Mouse (Mus musculus): ENCODE measurements around the gene Cckbr. TPM values are rescaled to one million over a fixed set of nuclear protein-coding genes. Genes with fewer than 3 reads are reported as not detected.

Gene Cckbr
- polyA plus RNA-seq, 1 experiment: 0.42 TPM

GRCm38 (mm10) chr7:105497881-105498280, 72.3 kb downstream of the Cckbr start:
- no peak for DNase-seq (ENCODE audit: low read depth)

- no peak for DNase-seq (ENCODE audit: low read depth)
Observed at GRCm38 (mm10) chr7:105498854-105499492, 73.4 kb downstream of the Cckbr start.

DNA sequence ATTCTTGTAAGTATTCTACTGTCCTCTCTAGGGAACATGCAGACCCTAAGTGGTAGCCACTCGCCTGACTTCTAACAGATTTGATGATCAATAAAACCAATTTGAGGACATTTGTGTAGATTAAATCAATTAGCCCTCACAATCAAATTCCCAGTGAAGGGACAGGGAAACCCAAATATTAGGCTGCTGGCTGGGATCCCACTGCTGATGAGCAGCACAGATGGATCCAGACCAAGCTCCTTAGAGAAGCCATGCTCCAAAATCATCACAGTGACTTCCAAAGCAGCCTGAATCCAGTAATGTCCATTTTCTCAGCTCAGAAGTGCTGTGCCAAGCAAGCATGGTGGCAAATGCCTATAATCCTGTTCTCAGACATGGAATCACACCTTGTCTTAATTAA, 74.1 kb downstream of the Cckbr start:
- no peak for DNase-seq (ENCODE audit: low read depth)

GRCm38 (mm10) chr7:105501984-105502383, 76.5 kb downstream of the Cckbr start:
- DNase-seq (ENCODE audit: low read depth): no peak

DNA sequence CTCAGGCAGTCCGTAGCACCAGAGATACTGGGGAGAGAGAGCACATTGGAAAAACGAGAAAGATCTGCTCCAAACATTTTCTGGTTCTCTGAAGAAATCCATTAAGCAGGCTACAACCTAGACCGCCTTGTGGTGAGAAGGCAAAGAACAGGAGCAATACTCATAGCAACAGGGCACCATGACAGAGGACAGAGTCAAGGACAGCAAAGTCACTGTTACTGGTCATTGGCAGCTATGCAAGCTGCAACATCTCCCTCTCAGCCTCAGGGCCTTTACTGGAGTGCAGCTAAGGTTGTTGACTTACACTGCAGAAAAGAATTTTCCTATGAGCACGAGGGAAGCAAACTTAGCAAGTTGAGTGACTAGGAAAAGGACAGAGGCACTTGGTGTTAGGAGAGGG, 81.7 kb downstream of the Cckbr start:
- DNase-seq (ENCODE audit: low read depth): no peak

DNA sequence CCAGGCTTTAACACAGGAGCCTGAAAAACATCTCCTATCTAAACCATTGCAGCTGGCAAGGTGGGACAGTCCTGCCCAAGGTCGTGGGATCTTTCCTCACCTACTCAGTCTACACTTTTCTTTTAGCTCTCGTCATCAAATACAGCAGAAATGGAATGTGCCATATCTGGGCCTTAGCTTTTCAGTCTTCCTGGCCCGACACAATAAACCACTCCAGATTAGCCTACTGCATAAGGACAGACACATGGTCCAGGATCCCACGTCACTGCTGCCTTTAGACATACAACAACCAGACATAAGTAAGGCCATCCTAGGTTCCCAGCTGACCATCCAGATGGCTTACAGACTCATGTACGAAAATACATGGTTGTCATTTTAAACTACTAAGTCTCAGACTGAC, 84.6 kb downstream of the Cckbr start:
- DNase-seq (ENCODE audit: low read depth): no peak

DNA sequence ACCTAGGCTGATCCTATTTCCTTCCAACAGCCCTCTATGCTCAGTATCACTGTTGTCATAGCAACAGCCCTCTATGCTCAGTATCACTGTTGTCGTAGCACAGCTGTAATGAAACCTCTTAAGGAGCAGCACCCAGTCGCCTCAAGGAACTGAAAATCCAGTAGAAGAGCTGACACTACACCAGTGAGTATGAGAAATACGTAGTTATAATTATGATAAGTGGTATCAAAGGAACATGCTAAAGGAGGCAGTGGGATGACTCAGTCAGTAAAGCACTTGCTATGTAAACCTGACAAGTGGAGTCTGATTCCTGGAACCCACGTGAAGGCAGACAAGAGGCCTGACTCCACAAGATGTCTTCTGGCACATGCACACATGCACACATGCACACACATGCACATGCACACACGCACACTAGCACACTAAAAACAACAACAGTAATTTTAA, 88.3 kb downstream of the Cckbr start:
- no peak for DNase-seq (ENCODE audit: low read depth)

DNA sequence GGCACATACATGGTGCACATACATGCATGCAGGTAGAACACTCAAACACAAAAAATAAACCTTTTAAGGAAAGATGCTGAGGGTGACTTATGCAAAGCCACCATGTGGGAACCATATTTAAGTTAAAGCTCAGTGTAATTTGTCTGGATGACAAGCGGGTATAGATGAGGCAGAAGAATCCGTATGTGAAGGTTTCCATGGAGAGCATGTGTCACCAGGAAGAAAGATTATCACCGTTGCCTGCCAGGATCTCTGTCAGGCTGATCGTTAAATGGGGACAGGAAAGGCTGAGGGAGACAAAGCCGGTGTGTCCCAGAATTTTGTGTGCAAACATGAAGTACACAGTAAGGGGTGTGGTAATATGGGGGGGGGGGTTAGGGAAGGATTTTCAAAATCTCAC, 89.0 kb downstream of the Cckbr start:
- no peak for DNase-seq (ENCODE audit: low read depth)

- no peak for DNase-seq (ENCODE audit: low read depth)
Observed at GRCm38 (mm10) chr7:105515178-105515577, 89.6 kb downstream of the Cckbr start.

DNA sequence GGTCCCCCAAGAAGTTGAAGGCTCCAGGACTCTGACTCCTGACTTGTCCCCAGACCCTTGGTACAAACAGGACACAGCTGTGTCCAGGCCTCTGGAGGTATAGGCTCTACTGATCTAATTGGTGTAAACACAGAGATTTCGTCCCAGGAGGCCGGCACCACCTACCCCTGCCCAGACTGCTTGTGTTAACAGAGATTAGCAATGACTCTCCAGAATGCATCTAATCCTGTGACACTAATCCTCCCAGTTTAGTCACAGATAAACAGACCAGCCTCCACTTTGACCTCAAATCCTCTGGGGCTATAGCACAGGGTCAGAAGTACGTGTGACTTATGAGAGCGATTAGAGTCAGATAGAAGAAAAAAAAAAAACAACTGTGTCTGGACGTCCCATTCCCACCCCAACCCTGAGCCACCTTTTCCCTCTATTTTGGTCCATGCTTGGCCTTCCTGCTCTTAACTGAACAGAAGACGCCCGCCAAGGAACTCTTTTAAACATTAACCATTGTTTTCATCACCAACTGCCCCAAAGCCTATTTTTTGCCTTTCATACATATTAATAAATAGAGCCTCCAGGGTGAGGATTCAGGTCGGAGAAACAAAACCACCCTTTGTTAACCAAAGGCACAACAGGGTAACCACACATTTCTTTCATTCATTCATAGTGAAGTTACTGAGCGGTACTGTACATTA, 91.3 kb downstream of the Cckbr start:
- DNase-seq (ENCODE audit: low read depth): no peak

DNA sequence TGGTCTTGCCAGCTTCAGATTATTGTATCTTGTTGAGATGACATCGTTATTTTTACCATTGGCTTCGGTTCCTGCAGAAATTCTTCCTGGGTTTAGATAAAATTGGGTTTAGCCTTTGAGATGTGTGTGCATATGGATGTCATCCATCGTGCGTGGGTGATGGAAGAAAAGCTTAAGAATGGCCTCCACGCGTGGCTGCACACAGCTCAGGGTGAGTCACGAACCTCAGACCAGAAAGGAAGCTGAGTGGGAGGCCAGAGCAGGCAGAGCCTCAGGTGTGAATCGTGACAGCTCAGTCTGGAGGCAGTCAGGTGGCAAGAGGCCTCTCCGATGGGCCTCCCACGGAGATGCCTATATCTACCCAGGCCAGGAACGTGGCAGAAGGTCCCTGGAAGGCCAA, 93.8 kb downstream of the Cckbr start:
- DNase-seq (ENCODE audit: low read depth): no peak

- no peak for DNase-seq (ENCODE audit: low read depth)
Observed at GRCm38 (mm10) chr7:105519771-105520170, 94.2 kb downstream of the Cckbr start.

DNA sequence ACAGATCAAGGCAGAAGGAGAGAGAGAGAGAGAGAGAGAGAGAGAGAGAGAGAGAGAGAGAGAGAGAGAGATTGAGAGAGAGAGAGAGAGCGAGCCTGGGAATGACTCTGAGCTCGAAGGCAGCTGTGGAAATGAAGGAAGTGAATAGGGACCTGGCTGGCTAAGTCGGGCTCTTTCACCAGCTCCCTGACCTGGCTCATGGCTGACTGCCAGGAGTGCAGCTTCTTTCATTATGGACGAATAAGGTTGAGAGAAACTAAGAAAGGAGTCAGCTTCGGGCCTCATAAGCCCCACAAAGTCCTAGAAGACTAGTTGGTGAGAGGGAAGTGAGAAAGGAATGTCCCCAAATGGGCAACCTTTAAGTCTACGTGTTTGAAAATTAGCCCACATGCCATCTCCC, 94.7 kb downstream of the Cckbr start:
- no peak for DNase-seq (ENCODE audit: low read depth)

Other genes starting within 250 kb of the Cckbr start
- gene Olfr685, start 239.7 kb upstream of the Cckbr start, polyA plus RNA-seq (2012; rRNA removed): not detected in 2 replicates
- gene Olfr686, start 218.2 kb upstream of the Cckbr start, polyA plus RNA-seq (2012; rRNA removed): not detected in 2 replicates
- not detected in 2 replicates for gene Olfr688, start 137.6 kb upstream of the Cckbr start, polyA plus RNA-seq (2012; rRNA removed)
- not detected in 2 replicates for gene Olfr689, start 114.6 kb upstream of the Cckbr start, polyA plus RNA-seq (2012; rRNA removed)
- gene Olfr690, start 91.6 kb upstream of the Cckbr start, polyA plus RNA-seq (2012; rRNA removed): not detected in 2 replicates
- not detected in 2 replicates for gene Olfr691, start 83.5 kb upstream of the Cckbr start, polyA plus RNA-seq (2012; rRNA removed)
- not detected in 2 replicates for gene Olfr692, start 57.5 kb upstream of the Cckbr start, polyA plus RNA-seq (2012; rRNA removed)
- gene Gm5901, start 50.7 kb upstream of the Cckbr start, polyA plus RNA-seq (2012; rRNA removed): 1.2 and 1.3 TPM in 2 replicates
- gene Fam160a2, start 25.7 kb upstream of the Cckbr start, polyA plus RNA-seq (2012; rRNA removed): 49.3 and 50.2 TPM in 2 replicates
- gene Cnga4, start 21.2 kb upstream of the Cckbr start, polyA plus RNA-seq (2012; rRNA removed): 0.55 and 0.91 TPM in 2 replicates
- 136 and 260 TPM in 2 replicates for gene Cavin3, start 56.6 kb downstream of the Cckbr start, polyA plus RNA-seq (2012; rRNA removed)
- 70.7 and 84.7 TPM in 2 replicates for gene Smpd1, start 128.6 kb downstream of the Cckbr start, polyA plus RNA-seq (2012; rRNA removed)
- gene Apbb1, start 155.9 kb downstream of the Cckbr start, polyA plus RNA-seq (2012; rRNA removed): 22.7 and 22.8 TPM in 2 replicates
- 1.7 and 5.6 TPM in 2 replicates for gene Hpx, start 174.4 kb downstream of the Cckbr start, polyA plus RNA-seq (2012; rRNA removed)
- 52.2 and 52.6 TPM in 2 replicates for gene Trim3, start 207.8 kb downstream of the Cckbr start, polyA plus RNA-seq (2012; rRNA removed)
- 131 and 158 TPM in 2 replicates for gene Timm10b, start 214.3 kb downstream of the Cckbr start, polyA plus RNA-seq (2012; rRNA removed)
- 76.7 and 83.7 TPM in 2 replicates for gene Arfip2, start 214.7 kb downstream of the Cckbr start, polyA plus RNA-seq (2012; rRNA removed)
- gene Gm45799, start 214.8 kb downstream of the Cckbr start, polyA plus RNA-seq (2012; rRNA removed): 118 and 194 TPM in 2 replicates
- gene Dnhd1, start 225.1 kb downstream of the Cckbr start, polyA plus RNA-seq (2012; rRNA removed): 2.8 and 3.3 TPM in 2 replicates